Mouse (Mus musculus): ENCODE data around the gene Tmem132b. TPM values are rescaled to one million over a fixed set of nuclear protein-coding genes. Genes with fewer than 3 reads are reported as not detected.

Gene Tmem132b
- polyA plus RNA-seq, 1 experiment from 2014 or later = 0.31 TPM

DNA sequence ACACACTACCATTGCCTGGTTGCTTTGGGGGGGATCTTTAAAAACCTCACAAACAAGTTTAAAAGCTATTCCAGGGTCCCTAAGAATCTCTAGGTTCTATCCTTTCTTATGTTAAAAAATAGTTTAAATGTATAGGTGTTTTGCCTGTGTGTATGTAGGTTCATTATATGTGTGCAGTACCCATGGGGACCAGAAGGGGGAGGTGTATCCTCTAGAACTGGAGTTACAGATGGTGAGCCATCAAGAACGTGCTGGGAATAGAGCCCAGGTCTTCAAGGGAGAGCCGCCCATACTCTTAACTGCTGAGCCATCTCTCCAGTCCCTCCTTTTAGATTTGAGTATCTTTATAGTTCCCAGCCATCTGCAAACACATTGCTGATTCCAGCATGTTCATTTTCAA lies 13.5 kb downstream of the Tmem132b start:
- 87% methylated on average over 2 of the region's 2 CpGs for WGBS
- ATAC-seq (ENCODE audit: low read depth) (no peak), DNase-seq (ENCODE audit: low spot score) (no peak)
- Histone ChIP-seq H3K27ac (replicated peaks; ENCODE audit: low read depth, low read length) (no peak overlapping the region), H3K4me3 (ENCODE audit: low read depth, low read length) (no peak overlapping the region), H3K36me3 (ENCODE audit: control insufficient read depth, insufficient read depth, low read length) (no peaks in the 10 kb centered on the region), H3K9ac (ENCODE audit: low read depth, low read length) (no peak overlapping the region), H3K27me3 (replicated peaks; ENCODE audit: control insufficient read depth, insufficient read depth, low read length) (0 out of 2 replicates have a peak, but pooled peaks cover 3% of the 10 kb centered on the region), H3K4me1 (ENCODE audit: control insufficient read depth, insufficient read depth, low read length) (peaks cover 3% of the 10 kb centered on the region; the same call in 1 of the 2 replicates), H3K4me2 (ENCODE audit: low read depth, low read length) (no peak overlapping the region), H3K9me3 (ENCODE audit: control insufficient read depth, low read length) (peaks cover 4% of the 10 kb centered on the region; the same call in 1 of the 2 replicates)

DNA sequence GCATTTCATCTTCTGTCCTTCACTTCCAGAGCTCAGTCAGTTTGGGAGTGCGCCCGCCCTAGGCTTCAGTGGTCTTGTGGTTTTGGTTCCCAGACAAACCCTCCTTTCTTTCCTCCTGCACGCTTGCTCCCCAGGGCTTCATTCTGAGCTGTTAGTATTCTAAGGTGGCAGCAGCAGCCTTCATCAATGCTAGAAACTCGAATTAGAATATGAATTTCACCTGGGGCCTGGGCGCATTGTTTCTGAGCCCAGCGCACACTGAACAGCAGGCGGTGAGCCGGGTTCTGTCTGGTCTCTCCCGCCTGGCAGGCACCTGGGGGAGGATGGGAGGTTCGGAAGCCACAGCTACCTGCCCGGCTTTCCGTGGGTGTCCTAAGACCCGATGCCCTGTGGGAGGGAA lies 14.7 kb downstream of the Tmem132b start:
- DNase-seq (ENCODE audit: low spot score) (no peak), ATAC-seq (ENCODE audit: low read depth) (no peak)
- WGBS = 11% methylated on average over 13 of the region's 13 CpGs
- no peak overlapping the region for H3K4me2 ChIP-seq (ENCODE audit: low read depth, low read length)
- no peak overlapping the region for H3K27ac ChIP-seq (replicated peaks; ENCODE audit: low read depth, low read length)
- H3K4me3 ChIP-seq (ENCODE audit: low read depth, low read length) = no peak overlapping the region
- no peak overlapping the region for H3K9ac ChIP-seq (ENCODE audit: low read depth, low read length)
- H3K4me1 ChIP-seq (ENCODE audit: control insufficient read depth, insufficient read depth, low read length) = peaks cover 3% of the 10 kb centered on the region; the same call in 1 of the 2 replicates
- H3K9me3 ChIP-seq (ENCODE audit: control insufficient read depth, low read length) = peaks cover 4% of the 10 kb centered on the region; the same call in 1 of the 2 replicates
- 0 out of 2 replicates have a peak, but pooled peaks cover 3% of the 10 kb centered on the region for H3K27me3 ChIP-seq (replicated peaks; ENCODE audit: control insufficient read depth, insufficient read depth, low read length)
- H3K36me3 ChIP-seq (ENCODE audit: control insufficient read depth, insufficient read depth, low read length) = no peaks in the 10 kb centered on the region

DNA sequence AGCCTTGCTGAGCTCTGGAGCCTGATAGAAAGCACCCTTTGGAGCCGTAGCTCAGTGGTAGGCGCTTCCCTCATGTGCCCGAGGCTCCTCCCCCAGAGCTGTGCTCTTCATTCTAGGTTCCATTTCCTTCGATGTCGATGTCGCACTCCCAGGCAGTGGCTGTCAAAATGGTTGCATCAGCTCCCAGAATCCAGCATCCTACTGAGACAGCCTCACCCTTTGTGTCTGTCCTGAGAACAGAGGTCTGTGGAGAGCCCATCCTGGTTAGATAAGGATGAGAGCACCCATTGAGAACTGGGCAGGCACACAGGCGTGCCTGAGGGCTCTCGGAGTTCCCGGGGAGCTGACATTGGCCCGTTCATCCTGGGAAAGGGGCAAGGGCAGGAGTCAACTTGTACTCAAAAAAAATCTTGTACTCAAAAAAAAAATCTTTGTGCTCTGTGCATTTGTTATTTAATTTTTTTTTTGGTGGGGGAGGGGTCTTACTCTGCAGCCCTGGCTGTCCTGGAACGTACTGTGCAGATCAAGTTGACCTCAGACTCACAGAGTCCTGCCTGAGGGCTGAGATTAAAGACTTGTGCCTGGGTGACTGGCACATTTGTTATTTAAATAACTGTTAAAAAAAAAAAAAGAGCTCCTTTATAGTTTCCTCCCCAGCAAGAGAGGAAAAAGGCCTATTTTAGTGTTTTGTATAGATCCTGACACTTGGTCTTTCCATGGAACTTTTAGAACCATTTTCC lies 18.3 kb downstream of the Tmem132b start:
- peaks cover 4% of the 10 kb centered on the region; the same call in 1 of the 2 replicates for H3K9me3 ChIP-seq (ENCODE audit: control insufficient read depth, low read length)
- H3K4me3 ChIP-seq (ENCODE audit: low read depth, low read length) = no peak overlapping the region
- ATAC-seq (ENCODE audit: low read depth) (no peak), DNase-seq (ENCODE audit: low spot score) (no peak)
- WGBS = 8% methylated on average over 11 of the region's 11 CpGs
- H3K36me3 ChIP-seq (ENCODE audit: control insufficient read depth, insufficient read depth, low read length) = no peaks in the 10 kb centered on the region
- H3K27me3 ChIP-seq (replicated peaks; ENCODE audit: control insufficient read depth, insufficient read depth, low read length) = 0 out of 2 replicates have a peak, but pooled peaks cover 3% of the 10 kb centered on the region
- peaks cover 3% of the 10 kb centered on the region; the same call in 1 of the 2 replicates for H3K4me1 ChIP-seq (ENCODE audit: control insufficient read depth, insufficient read depth, low read length)
- no peak overlapping the region for H3K27ac ChIP-seq (replicated peaks; ENCODE audit: low read depth, low read length)
- no peak overlapping the region for H3K9ac ChIP-seq (ENCODE audit: low read depth, low read length)
- no peak overlapping the region for H3K4me2 ChIP-seq (ENCODE audit: low read depth, low read length)

DNA sequence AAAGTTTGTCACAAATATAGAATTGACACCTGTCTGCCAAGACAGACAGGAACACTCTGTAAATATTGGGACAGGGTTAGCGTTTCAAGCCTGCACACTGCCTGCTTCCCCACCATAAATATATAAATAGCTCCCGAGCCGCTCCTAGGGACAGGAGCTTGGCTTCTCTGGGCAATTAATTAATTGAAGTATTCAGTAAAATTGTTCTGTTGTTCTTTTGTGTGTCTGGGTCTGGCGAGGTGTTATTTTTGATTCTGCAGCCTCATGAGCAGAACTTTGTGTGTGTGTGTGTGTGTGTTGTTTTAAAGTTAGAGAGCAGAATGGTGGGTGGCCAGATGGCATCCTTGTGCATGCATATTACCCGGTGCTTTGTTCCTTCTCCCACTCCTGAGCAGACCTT lies 24.2 kb downstream of the Tmem132b start:
- H3K4me2 ChIP-seq (ENCODE audit: low read depth, low read length) = no peak overlapping the region
- no peak overlapping the region for H3K4me3 ChIP-seq (ENCODE audit: low read depth, low read length)
- no peaks in the 10 kb centered on the region for H3K9me3 ChIP-seq (ENCODE audit: control insufficient read depth, low read length)
- H3K9ac ChIP-seq (ENCODE audit: low read depth, low read length) = no peak overlapping the region
- DNase-seq (ENCODE audit: low spot score) (no peak), ATAC-seq (ENCODE audit: low read depth) (no peak)
- no peaks in the 10 kb centered on the region for H3K27me3 ChIP-seq (replicated peaks; ENCODE audit: control insufficient read depth, insufficient read depth, low read length)
- no peak overlapping the region for H3K27ac ChIP-seq (replicated peaks; ENCODE audit: low read depth, low read length)
- no peaks in the 10 kb centered on the region for H3K4me1 ChIP-seq (ENCODE audit: control insufficient read depth, insufficient read depth, low read length)
- H3K36me3 ChIP-seq (ENCODE audit: control insufficient read depth, insufficient read depth, low read length) = no peaks in the 10 kb centered on the region
- 77% methylated on average over 5 of the region's 5 CpGs for WGBS

DNA sequence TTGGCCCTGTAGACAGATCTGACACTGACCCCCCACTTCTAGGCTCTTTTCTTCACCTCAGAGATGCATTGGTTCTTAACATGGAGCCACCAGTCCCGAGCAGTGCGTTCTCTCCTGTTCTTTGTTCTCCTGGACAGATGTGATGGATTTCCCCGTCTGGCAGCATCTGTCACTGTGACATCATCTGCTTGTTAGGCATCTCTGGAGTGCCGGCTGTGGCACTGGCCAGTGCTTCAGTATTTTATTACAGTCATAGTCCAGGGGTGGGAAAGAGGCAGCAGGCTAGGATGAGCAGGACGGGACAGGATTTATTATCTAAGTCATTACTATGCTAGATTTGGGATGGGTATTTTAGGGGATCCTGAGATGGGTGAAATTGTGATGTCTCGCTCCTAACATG lies 31.9 kb downstream of the Tmem132b start:
- no peak overlapping the region for H3K4me2 ChIP-seq (ENCODE audit: low read depth, low read length)
- H3K27me3 ChIP-seq (replicated peaks; ENCODE audit: control insufficient read depth, insufficient read depth, low read length) = no peaks in the 10 kb centered on the region
- no peaks in the 10 kb centered on the region for H3K9me3 ChIP-seq (ENCODE audit: control insufficient read depth, low read length)
- no peak overlapping the region for H3K27ac ChIP-seq (replicated peaks; ENCODE audit: low read depth, low read length)
- no peak overlapping the region for H3K9ac ChIP-seq (ENCODE audit: low read depth, low read length)
- no peak overlapping the region for H3K4me3 ChIP-seq (ENCODE audit: low read depth, low read length)
- no peaks in the 10 kb centered on the region for H3K36me3 ChIP-seq (ENCODE audit: control insufficient read depth, insufficient read depth, low read length)
- no peak for ATAC-seq (ENCODE audit: low read depth)
- 44% methylated on average over 6 of the region's 6 CpGs for WGBS
- H3K4me1 ChIP-seq (ENCODE audit: control insufficient read depth, insufficient read depth, low read length) = no peaks in the 10 kb centered on the region
- DNase-seq (ENCODE audit: low spot score) = no peak

DNA sequence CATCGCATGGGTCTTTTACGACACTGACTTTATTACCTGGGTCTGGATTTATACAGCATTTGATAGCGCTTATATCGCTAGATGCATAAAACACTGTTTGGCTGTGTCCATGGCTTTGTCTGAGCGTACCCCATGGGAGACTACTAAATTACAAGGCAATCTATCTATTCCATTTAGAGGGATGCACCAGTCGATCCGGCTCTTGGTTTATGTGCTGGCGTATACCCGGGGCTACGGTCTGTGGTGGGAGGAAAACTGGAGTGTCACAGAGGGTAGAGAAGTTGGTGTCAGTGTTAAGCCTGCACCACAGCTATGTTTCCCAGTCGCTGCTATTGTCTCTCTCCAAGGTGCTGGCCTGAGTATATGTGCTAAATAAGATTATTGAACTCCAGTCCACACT lies 34.2 kb downstream of the Tmem132b start:
- H3K27ac ChIP-seq (replicated peaks; ENCODE audit: low read depth, low read length) = no peak overlapping the region
- H3K36me3 ChIP-seq (ENCODE audit: control insufficient read depth, insufficient read depth, low read length) = no peaks in the 10 kb centered on the region
- no peak overlapping the region for H3K9ac ChIP-seq (ENCODE audit: low read depth, low read length)
- H3K9me3 ChIP-seq (ENCODE audit: control insufficient read depth, low read length) = no peaks in the 10 kb centered on the region
- DNase-seq (ENCODE audit: low spot score) = peak; percentile 24
- no peak overlapping the region for H3K4me3 ChIP-seq (ENCODE audit: low read depth, low read length)
- H3K4me2 ChIP-seq (ENCODE audit: low read depth, low read length) = no peak overlapping the region
- ATAC-seq (ENCODE audit: low read depth) = no peak
- WGBS = 83% methylated on average over 11 of the region's 11 CpGs
- H3K4me1 ChIP-seq (ENCODE audit: control insufficient read depth, insufficient read depth, low read length) = no peaks in the 10 kb centered on the region
- no peaks in the 10 kb centered on the region for H3K27me3 ChIP-seq (replicated peaks; ENCODE audit: control insufficient read depth, insufficient read depth, low read length)

DNA sequence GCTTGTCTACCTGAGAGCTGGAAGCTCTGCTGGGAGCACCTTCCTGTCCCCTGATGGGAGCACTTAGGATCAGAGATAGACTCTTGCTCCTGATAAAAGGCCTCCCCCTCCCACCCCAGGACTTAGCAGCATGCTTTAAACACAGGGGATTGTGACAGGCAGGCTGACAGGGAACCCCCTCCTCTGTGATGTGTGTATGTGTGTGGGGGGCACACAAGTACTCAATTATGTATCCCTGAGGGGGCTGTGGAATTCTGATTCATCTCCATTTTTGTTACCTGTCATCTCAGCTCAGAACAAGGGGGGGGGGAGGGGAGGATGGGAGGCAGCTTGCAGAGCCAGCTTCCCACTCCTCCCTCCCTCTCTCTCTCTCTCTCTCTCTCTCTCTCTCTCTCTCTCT lies 36.9 kb downstream of the Tmem132b start:
- no peak for DNase-seq (ENCODE audit: low spot score)
- no peak overlapping the region for H3K4me3 ChIP-seq (ENCODE audit: low read depth, low read length)
- H3K4me2 ChIP-seq (ENCODE audit: low read depth, low read length) = no peak overlapping the region

DNA sequence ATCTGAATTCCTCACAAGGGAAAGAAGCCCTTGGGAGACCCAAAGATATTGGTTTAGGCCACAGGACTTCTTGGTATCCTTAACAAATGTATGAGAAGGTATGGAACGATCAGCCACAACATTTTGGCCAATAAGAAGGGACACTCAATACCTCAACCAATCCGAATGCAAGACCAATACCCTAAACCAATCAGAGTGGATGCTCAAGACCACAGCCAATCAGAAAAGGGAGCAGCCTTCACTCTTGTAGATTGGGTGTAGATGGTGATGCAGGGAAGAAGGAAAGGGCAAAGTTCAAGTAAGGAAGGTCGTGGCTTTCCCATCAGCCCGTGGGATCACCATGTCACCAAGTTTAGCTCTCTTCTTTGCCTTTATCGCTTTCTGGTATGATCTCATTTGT lies 40.4 kb downstream of the Tmem132b start:
- H3K9ac ChIP-seq (ENCODE audit: low read depth, low read length) = no peak overlapping the region
- WGBS = 87% methylated on average over 5 of the region's 5 CpGs
- DNase-seq (ENCODE audit: low spot score) (no peak), ATAC-seq (ENCODE audit: low read depth) (no peak)
- no peak overlapping the region for H3K27ac ChIP-seq (replicated peaks; ENCODE audit: low read depth, low read length)
- no peaks in the 10 kb centered on the region for H3K36me3 ChIP-seq (ENCODE audit: control insufficient read depth, insufficient read depth, low read length)
- no peaks in the 10 kb centered on the region for H3K9me3 ChIP-seq (ENCODE audit: control insufficient read depth, low read length)
- no peaks in the 10 kb centered on the region for H3K27me3 ChIP-seq (replicated peaks; ENCODE audit: control insufficient read depth, insufficient read depth, low read length)
- H3K4me3 ChIP-seq (ENCODE audit: low read depth, low read length) = no peak overlapping the region
- no peak overlapping the region for H3K4me2 ChIP-seq (ENCODE audit: low read depth, low read length)
- no peaks in the 10 kb centered on the region for H3K4me1 ChIP-seq (ENCODE audit: control insufficient read depth, insufficient read depth, low read length)

More for the DNA sequence above, 36.9 kb downstream of the Tmem132b start:
- no peak for ATAC-seq (ENCODE audit: low read depth)
- Histone ChIP-seq H3K4me1 (ENCODE audit: control insufficient read depth, insufficient read depth, low read length) (no peaks in the 10 kb centered on the region), H3K36me3 (ENCODE audit: control insufficient read depth, insufficient read depth, low read length) (no peaks in the 10 kb centered on the region), H3K27me3 (replicated peaks; ENCODE audit: control insufficient read depth, insufficient read depth, low read length) (no peaks in the 10 kb centered on the region), H3K27ac (replicated peaks; ENCODE audit: low read depth, low read length) (no peak overlapping the region), H3K9ac (ENCODE audit: low read depth, low read length) (no peak overlapping the region), H3K9me3 (ENCODE audit: control insufficient read depth, low read length) (no peaks in the 10 kb centered on the region)

DNA sequence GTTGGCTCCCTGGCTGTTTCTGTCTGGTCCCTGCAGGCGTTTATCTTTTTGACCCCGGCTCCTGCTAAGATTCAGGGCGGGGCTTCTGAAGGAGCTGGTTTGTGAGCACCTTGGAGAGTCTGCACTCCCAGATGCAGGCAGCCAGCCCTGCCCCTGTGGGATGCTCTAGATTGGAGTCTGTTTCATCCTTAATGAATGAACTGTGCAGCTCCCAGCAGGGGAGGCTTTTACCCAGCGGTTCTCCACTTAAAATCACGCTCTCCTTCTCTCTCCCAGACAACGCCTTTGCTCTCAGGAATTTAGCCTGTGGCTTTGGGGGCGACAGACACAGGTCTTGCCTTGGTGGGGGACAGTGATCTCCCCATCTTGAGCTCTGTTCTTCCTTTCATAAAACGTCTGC lies 43.3 kb downstream of the Tmem132b start:
- no peaks in the 10 kb centered on the region for H3K9me3 ChIP-seq (ENCODE audit: control insufficient read depth, low read length)
- no peaks in the 10 kb centered on the region for H3K4me1 ChIP-seq (ENCODE audit: control insufficient read depth, insufficient read depth, low read length)
- no peak overlapping the region for H3K27ac ChIP-seq (replicated peaks; ENCODE audit: low read depth, low read length)
- H3K9ac ChIP-seq (ENCODE audit: low read depth, low read length) = no peak overlapping the region
- ATAC-seq (ENCODE audit: low read depth) = no peak
- WGBS = 5% methylated on average over 8 of the region's 8 CpGs
- H3K27me3 ChIP-seq (replicated peaks; ENCODE audit: control insufficient read depth, insufficient read depth, low read length) = no peaks in the 10 kb centered on the region
- H3K36me3 ChIP-seq (ENCODE audit: control insufficient read depth, insufficient read depth, low read length) = no peaks in the 10 kb centered on the region
- no peak overlapping the region for H3K4me2 ChIP-seq (ENCODE audit: low read depth, low read length)
- no peak overlapping the region for H3K4me3 ChIP-seq (ENCODE audit: low read depth, low read length)
- DNase-seq (ENCODE audit: low spot score) = peak; percentile 18
